Mouse (Mus musculus): ENCODE measurements around the gene Smoc1.

- no peak for TF ChIP-seq CTCF (IDR thresholded peaks at IDR 0.05; ENCODE audit: low read depth, low read length)
- no peak for TF ChIP-seq POLR2A (IDR thresholded peaks at IDR 0.05; ENCODE audit: borderline replicate concordance, low read depth, low read length)
These were observed 3.1 kb downstream of the Smoc1 start for GRCm38 (mm10) chr12:81029731-81030130.
